Mouse (Mus musculus): ENCODE results near the gene Krtap19-3.

GRCm38 (mm10) chr16:88864887-88865407, 12.9 kb downstream of the Krtap19-3 start:
- TF ChIP-seq CTCF (IDR thresholded peaks at IDR 0.05; ENCODE audit: insufficient read depth, low read length) (no peak), POLR2A (IDR thresholded peaks at IDR 0.05; ENCODE audit: borderline replicate concordance, extremely low read depth, low read depth, low read length) (no peak)
